Mouse (Mus musculus) forebrain, embryonic 11.5 days (tissue): Measurements from ENCODE around the gene Sh3bgrl3. TPM values are rescaled to one million over a fixed set of nuclear protein-coding genes. Genes with fewer than 3 reads are reported as not detected.
"Not testable (repeated sequence)": the region's sequence is repeated elsewhere in the genome, so short reads cannot be mapped to it uniquely, and the experiment has no call there.

ENCODE experiments used
- ATAC-seq: fragments of 200-750 bp; cut with Nextera tagmentation; replicated peaks from 2 replicates; pipeline ENCODE4 v1.8.0; 2017; ENCODE audit warnings: moderate TSS enrichment; ENCODE audit not compliant: low FRiP score
- DNase-seq: peaks from one replicate; pipeline ENCODE4 v3.0.0-alpha.2; 2017; ENCODE audit warnings: low spot score
- H3K27ac ChIP-seq: fragments of 300-500 bp; sonication (generic); 2 replicates; pipeline ENCODE4 v1.5.1; 2014; ENCODE audit warnings: low read depth, low read length
- H3K27me3 ChIP-seq: fragments of 300-500 bp; sonication (generic); 2 replicates; pipeline ENCODE4 v1.6.1; 2014; ENCODE audit warnings: mild to moderate bottlenecking, low read length, mixed read lengths; ENCODE audit not compliant: control insufficient read depth, insufficient read depth
- H3K36me3 ChIP-seq: fragments of 300-500 bp; sonication (generic); 2 replicates; pipeline ENCODE4 v1.6.1; 2014; ENCODE audit warnings: mild to moderate bottlenecking, low read length, moderate library complexity, mixed read lengths; ENCODE audit not compliant: control insufficient read depth, insufficient read depth
- H3K4me1 ChIP-seq: fragments of 300-500 bp; sonication (generic); replicated peaks from 2 replicates; pipeline ENCODE4 v1.6.1; 2014; ENCODE audit warnings: low read length, mixed read lengths; ENCODE audit not compliant: control insufficient read depth, insufficient read depth
- H3K4me2 ChIP-seq: fragments of 300-500 bp; sonication (generic); 2 replicates; pipeline ENCODE4 v1.6.1; 2014; ENCODE audit warnings: low read depth, mild to moderate bottlenecking, low read length, moderate library complexity, mixed read lengths; ENCODE audit not compliant: severe bottlenecking
- H3K4me3 ChIP-seq: fragments of 300-500 bp; sonication (generic); 2 replicates; pipeline ENCODE4 v1.5.1; 2014; ENCODE audit warnings: low read depth, low read length
- H3K9ac ChIP-seq: fragments of 300-500 bp; sonication (generic); 2 replicates; pipeline ENCODE4 v1.6.1; 2014; ENCODE audit warnings: low read length
- H3K9me3 ChIP-seq: fragments of 300-500 bp; sonication (generic); 2 replicates; pipeline ENCODE4 v1.6.1; 2016; ENCODE audit warnings: low read length, mixed read lengths; ENCODE audit not compliant: control insufficient read depth
- WGBS: fragments of 180-500 bp; shearing (Covaris S2); extraction: QIAGEN DNeasy Blood & Tissue Kit; methylation state at CpG from one replicate; pipeline ENCODE4 v1.1.7; 2014; 5-methylcytosine and 5-hydroxymethylcytosine counted together
- polyA plus RNA-seq: library from polyadenylated mRNA; unstranded; fragments of >200 nt; fragmentation: Nextera tagmentation; extraction: Ambion mirVana; gene quantifications from 2 replicates; pipeline ENCODE4 v1.2.1, GENCODE M21; 2014

Gene Sh3bgrl3
- polyA plus RNA-seq, 1 experiment from 2014 or later = 264 TPM

GRCm38 (mm10) chr4:134157558-134157957 lies 29.0 kb upstream of the Sh3bgrl3 start:
- H3K9me3 ChIP-seq = no peaks in the 10 kb centered on the region
- no peak overlapping the region for H3K27ac ChIP-seq
- H3K4me2 ChIP-seq = no peak overlapping the region
- H3K4me3 ChIP-seq = no peak overlapping the region
- WGBS = 83% methylated on average over 2 of the region's 2 CpGs
- DNase-seq (no peak), ATAC-seq (no peak)
- H3K27me3 ChIP-seq = no peaks in the 10 kb centered on the region
- no peaks in the 10 kb centered on the region for H3K4me1 ChIP-seq
- H3K36me3 ChIP-seq = no peaks in the 10 kb centered on the region; the same call in 1 of the 2 replicates
- H3K9ac ChIP-seq = no peak overlapping the region

DNA sequence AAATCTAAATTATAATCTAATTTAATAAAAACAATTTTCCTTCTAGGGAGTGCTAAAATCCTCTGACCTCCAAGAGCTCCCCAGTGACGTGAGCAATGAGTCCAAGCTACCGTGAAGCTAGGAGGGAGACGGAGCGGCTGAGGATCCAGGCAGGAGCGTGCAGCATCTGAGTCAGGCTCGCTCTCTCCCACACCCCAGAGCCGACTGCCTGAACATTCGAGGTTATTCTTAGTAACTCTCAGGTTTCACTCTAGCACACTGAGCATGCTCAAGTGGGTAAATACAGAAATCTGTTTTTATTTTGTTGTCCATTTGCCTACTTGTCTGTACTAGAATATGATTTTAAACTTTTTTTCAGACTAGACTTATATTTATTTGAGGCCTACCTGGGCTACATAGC lies 28.2 kb upstream of the Sh3bgrl3 start:
- H3K27me3 ChIP-seq = no peaks in the 10 kb centered on the region
- no peak overlapping the region for H3K27ac ChIP-seq
- H3K4me1 ChIP-seq = no peaks in the 10 kb centered on the region
- no peak overlapping the region for H3K9ac ChIP-seq
- no peaks in the 10 kb centered on the region for H3K9me3 ChIP-seq
- no peak overlapping the region for H3K4me3 ChIP-seq
- DNase-seq (no peak), ATAC-seq (no peak)
- H3K36me3 ChIP-seq = no peaks in the 10 kb centered on the region; the same call in 1 of the 2 replicates
- WGBS = 80% methylated on average over 8 of the region's 8 CpGs
- H3K4me2 ChIP-seq = no peak overlapping the region

DNA sequence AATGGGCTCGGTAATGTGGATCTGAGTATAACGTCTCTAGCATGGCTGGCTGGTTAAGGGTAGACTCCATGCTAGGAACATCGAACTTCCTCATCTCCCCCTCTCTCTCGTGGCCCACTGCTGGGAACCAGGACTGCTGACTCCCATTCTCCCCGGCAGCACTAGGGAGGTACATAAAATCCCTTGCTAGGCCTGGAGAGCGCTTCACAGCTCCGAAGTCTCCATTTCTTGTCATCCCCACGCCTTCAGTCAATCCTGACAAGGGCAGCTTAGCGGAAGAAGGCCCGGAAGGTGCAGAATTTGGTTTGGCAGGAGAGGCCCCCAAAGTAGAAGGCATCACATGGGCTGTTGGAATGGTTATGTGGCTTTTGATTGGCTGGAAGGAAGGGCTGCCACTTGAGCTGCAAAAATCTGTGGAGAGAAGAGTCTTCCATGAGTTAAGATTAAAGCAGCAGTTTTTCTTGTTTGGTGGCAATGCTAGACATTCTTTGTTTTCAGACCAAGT lies 27.4 kb upstream of the Sh3bgrl3 start:
- H3K4me2 ChIP-seq = no peak overlapping the region
- no peak overlapping the region for H3K4me3 ChIP-seq
- no peak for ATAC-seq
- no peak overlapping the region for H3K9ac ChIP-seq
- no peak overlapping the region for H3K27ac ChIP-seq
- no peaks in the 10 kb centered on the region; the same call in 1 of the 2 replicates for H3K36me3 ChIP-seq
- H3K27me3 ChIP-seq = no peaks in the 10 kb centered on the region
- H3K4me1 ChIP-seq = no peaks in the 10 kb centered on the region
- WGBS = 94% methylated on average over 10 of the region's 10 CpGs
- H3K9me3 ChIP-seq = no peaks in the 10 kb centered on the region
- no peak for DNase-seq

DNA sequence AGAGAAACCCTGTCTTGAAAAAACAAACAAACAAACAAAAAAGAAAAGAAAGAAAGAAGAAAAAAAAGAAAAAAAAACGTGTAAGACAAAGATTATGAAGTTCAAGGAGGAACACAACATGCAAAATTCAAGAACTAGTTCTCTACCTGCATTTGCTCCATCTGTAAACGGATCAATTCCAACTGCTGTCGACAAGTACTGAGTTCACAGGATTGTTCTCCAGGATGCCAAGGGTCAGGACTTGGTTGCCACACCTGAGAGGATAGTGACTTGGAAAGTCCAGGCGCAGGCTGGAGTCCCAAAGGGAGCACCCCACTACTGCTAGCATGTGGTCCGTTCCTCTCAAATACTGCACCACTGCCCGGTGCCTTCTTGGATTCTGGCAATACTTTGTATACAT lies 26.9 kb upstream of the Sh3bgrl3 start:
- H3K4me2 ChIP-seq = no peak overlapping the region
- no peaks in the 10 kb centered on the region for H3K27me3 ChIP-seq
- H3K4me3 ChIP-seq = no peak overlapping the region
- ATAC-seq = no peak
- H3K9ac ChIP-seq = no peak overlapping the region
- DNase-seq = no peak
- H3K27ac ChIP-seq = no peak overlapping the region
- H3K4me1 ChIP-seq = no peaks in the 10 kb centered on the region
- 93% methylated on average over 6 of the region's 6 CpGs for WGBS
- no peaks in the 10 kb centered on the region; the same call in 1 of the 2 replicates for H3K36me3 ChIP-seq
- no peaks in the 10 kb centered on the region for H3K9me3 ChIP-seq

DNA sequence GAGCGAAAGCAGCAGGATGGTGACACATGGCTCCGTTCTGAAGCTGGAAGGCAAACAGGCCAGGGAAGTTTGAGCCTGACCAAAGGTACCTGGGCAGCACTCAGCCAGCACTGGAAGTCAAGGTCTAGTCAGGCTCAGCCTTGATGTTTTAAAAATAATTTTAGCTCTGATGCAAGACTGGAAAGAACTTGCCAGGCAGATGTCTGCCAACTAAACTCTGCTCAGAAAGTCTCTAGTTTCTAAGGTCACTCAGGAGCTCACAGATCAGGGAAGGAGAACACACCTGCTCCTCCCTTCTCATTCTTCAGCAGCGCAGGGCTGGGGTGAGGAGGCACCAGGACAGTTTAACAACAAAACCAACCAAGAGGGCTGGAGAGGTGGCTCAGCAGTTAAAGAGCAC lies 25.8 kb upstream of the Sh3bgrl3 start:
- no peaks in the 10 kb centered on the region; the same call in 1 of the 2 replicates for H3K36me3 ChIP-seq
- no peaks in the 10 kb centered on the region for H3K4me1 ChIP-seq
- H3K27ac ChIP-seq = no peak overlapping the region
- WGBS = 96% methylated on average over 3 of the region's 3 CpGs
- DNase-seq (no peak), ATAC-seq (no peak)
- H3K27me3 ChIP-seq = no peaks in the 10 kb centered on the region
- H3K9ac ChIP-seq = no peak overlapping the region
- no peak overlapping the region for H3K4me3 ChIP-seq
- H3K9me3 ChIP-seq = no peaks in the 10 kb centered on the region
- no peak overlapping the region for H3K4me2 ChIP-seq

- Histone ChIP-seq H3K27ac (no peak overlapping the region), H3K9ac (no peak overlapping the region), H3K27me3 (no peaks in the 10 kb centered on the region), H3K9me3 (no peaks in the 10 kb centered on the region), H3K4me2 (no peak overlapping the region), H3K4me1 (no peaks in the 10 kb centered on the region), H3K36me3 (no peaks in the 10 kb centered on the region; the same call in 1 of the 2 replicates), H3K4me3 (no peak overlapping the region)
- WGBS = 89% methylated on average over 3 of the region's 3 CpGs
- no peak for ATAC-seq
- no peak for DNase-seq
Observed at GRCm38 (mm10) chr4:134153656-134154055, 25.1 kb upstream of the Sh3bgrl3 start.

DNA sequence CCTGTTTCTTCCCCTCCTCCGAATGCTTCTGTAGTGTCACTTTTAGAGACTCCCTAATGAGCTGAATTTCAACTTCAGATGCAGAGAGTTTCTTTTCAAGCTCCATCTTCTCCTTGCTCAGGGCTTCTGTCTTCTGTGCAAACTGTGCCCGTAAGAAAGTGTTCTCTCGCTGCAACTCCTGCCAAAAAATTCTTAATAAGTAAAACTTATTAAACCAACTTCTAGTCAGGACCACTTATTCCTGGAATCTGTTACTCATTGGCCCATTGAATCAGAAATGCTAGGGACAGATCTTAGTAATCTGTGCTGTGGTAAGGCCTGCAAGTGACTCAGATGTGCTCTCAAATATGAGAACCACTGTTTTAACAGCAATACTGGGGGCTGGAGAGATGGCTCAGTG lies 23.5 kb upstream of the Sh3bgrl3 start:
- Histone ChIP-seq H3K27ac (no peak overlapping the region), H3K4me2 (no peak overlapping the region), H3K4me1 (no peaks in the 10 kb centered on the region), H3K9me3 (no peaks in the 10 kb centered on the region), H3K9ac (no peak overlapping the region), H3K36me3 (no peaks in the 10 kb centered on the region; the same call in 1 of the 2 replicates), H3K4me3 (no peak overlapping the region), H3K27me3 (no peaks in the 10 kb centered on the region)
- DNase-seq = no peak
- 89% methylated on average over 3 of the region's 3 CpGs for WGBS
- ATAC-seq = no peak

GRCm38 (mm10) chr4:134149389-134149788 lies 20.8 kb upstream of the Sh3bgrl3 start:
- DNase-seq = no peak
- no peaks in the 10 kb centered on the region for H3K27me3 ChIP-seq
- H3K4me1 ChIP-seq = no peaks in the 10 kb centered on the region
- no peak overlapping the region for H3K27ac ChIP-seq
- no peak overlapping the region for H3K4me3 ChIP-seq
- no peak overlapping the region for H3K4me2 ChIP-seq
- 92% methylated on average over 4 of the region's 4 CpGs for WGBS
- no peaks in the 10 kb centered on the region for H3K9me3 ChIP-seq
- H3K9ac ChIP-seq = no peak overlapping the region
- ATAC-seq = no peak
- H3K36me3 ChIP-seq = no peaks in the 10 kb centered on the region; the same call in 1 of the 2 replicates

GRCm38 (mm10) chr4:134144297-134144696 lies 15.7 kb upstream of the Sh3bgrl3 start:
- not testable (repeated sequence) for H3K4me3 ChIP-seq, ATAC-seq, H3K9me3 ChIP-seq, H3K4me1 ChIP-seq, H3K4me2 ChIP-seq, DNase-seq, H3K9ac ChIP-seq, H3K27me3 ChIP-seq, H3K36me3 ChIP-seq, H3K27ac ChIP-seq
- WGBS = 95% methylated on average over 5 of the region's 5 CpGs
